Mouse (Mus musculus) liver, adult 2 months (tissue): ENCODE data around the gene Sh3pxd2a.

Source experiments
- CTCF ChIP-seq: fragments of 200-500 bp; IDR thresholded peaks from 2 replicates; pipeline ENCODE4 v1.5.1; 2011; ENCODE audit warnings: low read depth, low read length, control low read depth
- POLR2A ChIP-seq: fragments of 200-500 bp; IDR thresholded peaks from 2 replicates; pipeline ENCODE4 v1.6.1; 2011; ENCODE audit warnings: low read length, control low read depth; ENCODE audit not compliant: insufficient read depth; ENCODE audit errors: extremely low read depth

- TF ChIP-seq CTCF (no peak), POLR2A (no peak)
These were observed 238.4 kb downstream of the Sh3pxd2a start for GRCm38 (mm10) chr19:47225791-47226190.
